Mouse (Mus musculus) cerebellum, postnatal 10 days (tissue): Measurements from ENCODE around the gene Sv2a.

Source experiments
- DNase-seq, 2 experiments: peaks; one replicate each; pipeline ENCODE4 v3.0.0; 2021; ENCODE audit warnings: mixed read lengths in 2 of 2

Gene Sv2a

DNA sequence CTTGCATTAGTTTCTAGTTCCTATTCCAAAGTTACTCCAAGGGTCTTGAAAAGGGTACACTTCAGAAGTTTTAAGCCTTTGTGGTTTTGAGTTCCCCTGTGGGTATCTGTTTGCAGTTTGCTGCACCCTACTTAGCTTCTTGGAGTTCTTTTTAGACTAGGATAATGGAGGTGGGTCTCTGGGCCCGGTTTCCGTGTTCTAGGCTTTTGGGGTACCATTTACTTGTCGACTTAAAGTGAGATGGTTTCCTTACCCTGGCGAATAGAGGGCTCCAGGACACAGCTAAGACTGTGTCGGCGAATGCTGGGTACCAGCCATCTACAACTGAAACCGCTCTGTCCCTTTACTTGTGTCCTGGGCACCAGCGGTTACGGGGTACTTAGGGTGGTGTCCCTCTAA, 40.7 kb downstream of the Sv2a start:
- DNase-seq = peak in 1 of 2 experiments; percentile 26

DNA sequence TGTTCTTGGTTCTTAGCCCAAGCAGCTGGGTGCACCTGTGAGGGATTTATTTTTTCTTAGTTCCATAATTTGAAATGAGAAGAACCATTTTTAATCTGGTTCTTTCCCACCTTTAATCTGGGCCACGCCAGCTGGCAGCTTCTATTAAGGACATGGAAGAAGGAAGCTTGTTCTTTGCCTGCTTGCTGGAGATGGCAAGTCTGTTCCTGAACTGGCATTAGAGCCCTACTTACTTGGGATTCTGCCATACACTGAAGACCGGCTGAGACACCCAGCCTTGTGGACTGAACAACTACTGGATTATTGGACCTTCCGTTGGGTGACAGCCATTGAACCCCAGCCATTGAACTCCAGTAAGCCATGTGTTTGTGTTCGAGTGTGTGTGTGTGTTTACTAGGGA, 41.8 kb downstream of the Sv2a start:
- peak; percentile 26 to 33 for DNase-seq

DNA sequence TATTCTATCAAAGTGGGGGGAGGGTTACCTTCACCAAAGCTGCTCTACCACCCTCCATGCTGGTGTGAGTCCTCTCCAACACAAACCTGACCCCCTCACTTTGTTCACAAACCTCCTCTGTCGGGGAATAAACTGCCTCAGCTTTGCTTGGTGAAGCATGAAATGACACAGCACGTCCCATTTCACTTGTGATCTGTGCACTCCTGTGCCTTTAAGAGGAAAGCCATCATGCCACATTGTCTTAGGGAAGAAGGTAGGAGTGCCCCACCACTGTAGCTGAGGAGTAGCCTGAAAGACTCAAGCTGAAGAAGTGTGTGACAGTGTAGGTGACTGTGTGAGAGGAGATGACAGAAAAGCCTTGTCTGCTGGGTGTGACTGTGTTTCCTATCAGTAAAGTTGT, 44.5 kb downstream of the Sv2a start:
- DNase-seq = no peak

DNA sequence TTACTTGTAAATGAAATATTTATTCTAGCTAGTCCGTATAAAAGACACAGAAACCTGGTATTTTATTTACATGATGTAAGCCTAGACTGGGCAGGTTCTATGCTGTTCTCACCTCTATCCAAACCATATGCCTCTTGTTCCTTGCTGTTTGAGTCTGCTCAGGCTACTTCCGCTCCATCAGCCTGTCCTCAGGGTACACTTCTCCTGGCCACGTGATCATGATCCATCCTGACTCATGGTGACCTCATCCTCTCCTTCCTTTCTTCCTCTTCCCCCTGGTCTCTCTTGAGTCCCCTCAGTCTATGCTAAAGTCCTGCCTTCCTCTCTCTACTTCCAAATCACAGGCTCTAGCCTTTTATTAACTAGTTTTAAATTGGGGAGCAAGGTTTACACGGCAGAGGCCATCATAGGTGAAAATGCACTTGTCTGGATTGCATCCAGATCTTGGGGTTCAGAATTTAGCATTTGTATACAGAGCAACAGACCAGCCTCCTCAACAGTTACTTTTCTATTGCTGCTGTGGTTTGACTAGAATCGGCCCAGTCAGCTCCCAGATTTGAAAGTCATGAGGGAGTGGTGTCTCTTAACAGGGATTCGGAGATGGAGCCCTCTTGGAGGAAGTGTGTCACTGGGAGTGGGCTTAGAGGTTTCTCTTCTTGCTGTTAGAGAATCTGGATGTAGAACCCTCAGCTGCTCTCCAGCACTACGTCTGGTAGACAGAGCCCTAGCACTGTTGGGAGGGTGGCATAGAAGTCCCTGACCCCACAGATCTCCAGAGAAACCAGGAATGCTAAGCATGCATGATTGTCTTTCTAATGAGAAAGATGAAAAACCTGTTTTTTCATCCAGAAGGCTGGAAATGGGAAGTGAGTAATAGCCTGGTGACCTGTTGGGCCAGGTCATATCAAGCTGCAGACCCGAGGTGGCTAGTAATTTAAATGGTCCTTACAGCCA, 46.0 kb downstream of the Sv2a start:
- no peak for DNase-seq

DNA sequence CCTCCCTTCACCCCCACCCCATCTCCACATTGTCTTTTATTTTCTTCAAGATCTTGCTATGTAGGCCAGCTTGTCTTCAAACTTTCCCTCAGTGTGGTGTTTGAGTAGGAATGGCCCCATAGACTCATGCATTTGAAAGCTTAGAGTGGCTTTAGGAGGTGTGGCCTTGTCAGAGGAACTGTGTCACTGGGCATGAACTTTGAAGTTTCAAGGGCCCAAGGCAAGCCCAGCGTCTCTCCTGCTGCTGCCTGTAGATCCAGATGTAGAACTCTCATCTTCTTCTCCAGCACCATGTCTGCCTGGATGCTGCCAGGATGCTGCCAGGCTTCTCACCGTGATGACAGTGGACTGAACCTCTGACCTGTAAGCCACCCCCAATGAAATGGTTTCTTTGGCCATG, 47.9 kb downstream of the Sv2a start:
- no peak for DNase-seq

DNA sequence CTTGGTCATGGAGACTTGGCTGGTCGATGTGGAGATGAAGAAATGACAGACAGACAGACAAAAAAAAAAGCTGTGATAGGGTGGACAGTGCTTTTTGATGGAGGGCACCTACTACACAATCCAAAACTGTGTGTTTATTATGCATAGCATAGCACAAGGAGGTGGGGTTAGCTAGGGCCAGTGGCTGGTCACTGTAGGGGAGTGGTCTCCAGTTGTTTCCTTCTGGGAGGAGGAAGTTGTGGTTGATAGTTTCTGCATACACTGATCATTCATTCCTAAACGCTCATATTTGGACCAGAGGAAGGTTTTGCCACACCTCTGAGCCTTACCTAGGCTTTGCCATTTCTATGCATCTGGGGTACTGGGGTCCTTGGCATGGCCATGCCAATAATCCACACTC, 49.5 kb downstream of the Sv2a start:
- DNase-seq = no peak

DNA sequence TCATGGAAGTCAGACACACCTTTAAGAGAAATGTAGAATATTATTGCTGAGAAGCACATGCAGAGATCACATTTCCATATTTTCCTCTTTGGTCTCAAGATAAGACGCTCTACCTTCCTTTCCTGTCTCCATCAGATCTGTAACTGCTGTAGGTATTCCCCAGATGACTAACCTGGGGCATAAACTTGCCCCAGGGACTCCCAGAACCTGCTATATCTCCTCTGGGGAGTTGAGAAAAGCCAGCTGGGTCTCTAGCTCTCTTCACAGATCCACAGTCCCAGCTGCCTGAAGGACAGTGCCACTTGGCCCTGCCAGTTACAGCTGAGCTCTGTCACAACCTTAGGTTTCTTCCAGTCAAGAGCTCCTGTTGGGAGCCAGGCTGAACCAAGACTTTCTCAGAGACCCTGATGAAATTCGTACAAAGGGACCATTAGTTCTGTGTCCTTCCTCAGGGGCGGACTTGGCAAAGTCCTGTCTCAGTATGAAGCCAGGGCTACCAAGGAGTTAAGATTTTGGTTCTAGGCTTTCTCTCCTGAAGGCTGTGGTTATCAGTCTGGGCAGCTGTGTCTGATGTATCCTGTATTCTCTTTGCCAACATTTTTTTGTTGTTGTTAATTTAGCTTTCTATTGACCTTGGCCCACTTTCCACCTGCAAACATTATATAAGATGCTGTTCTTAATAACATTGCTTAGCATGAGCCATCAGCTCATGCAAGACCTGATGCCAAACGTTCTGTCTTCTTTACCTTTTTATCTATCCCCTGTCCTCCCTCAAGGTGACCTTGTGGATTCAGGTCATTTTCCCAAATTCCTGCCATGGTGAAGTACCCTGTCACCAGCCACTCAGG, 50.2 kb downstream of the Sv2a start:
- DNase-seq = no peak

DNA sequence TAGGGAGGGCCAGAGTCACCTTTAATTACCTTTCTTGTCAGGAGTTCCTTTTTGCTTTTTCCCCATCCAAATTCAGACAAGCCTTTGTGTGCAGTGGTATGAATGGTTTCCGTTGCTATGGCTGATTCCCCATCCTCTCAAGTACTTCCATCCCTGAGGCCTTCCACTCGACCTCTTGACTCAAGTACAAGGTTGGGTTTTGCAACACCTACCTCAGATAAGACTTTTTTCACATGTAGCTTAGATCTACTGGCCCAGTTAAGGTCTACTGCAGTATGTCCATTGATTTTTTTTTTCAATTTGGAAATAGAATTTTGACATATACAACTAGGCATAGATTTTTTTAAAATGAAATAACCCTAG, 50.8 kb downstream of the Sv2a start:
- DNase-seq = no peak

DNA sequence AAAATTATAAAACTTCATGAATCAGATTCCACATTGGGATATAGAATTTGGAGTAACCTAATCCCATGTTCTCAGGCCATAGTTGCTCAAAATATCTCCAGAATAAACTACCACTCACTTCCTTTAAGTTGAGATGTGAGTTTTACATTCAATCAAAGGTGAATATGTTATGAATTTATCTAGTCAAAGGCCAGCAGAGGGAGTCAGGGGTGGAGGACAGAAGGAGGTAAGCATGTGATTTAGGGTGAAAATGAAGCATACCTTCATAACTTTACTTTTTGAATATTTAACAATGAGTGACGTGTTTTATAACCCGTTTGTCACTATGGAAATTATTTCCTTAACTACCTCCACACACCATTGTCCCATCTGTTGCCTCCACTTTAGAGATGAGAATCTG, 54.0 kb downstream of the Sv2a start:
- no peak for DNase-seq

DNA sequence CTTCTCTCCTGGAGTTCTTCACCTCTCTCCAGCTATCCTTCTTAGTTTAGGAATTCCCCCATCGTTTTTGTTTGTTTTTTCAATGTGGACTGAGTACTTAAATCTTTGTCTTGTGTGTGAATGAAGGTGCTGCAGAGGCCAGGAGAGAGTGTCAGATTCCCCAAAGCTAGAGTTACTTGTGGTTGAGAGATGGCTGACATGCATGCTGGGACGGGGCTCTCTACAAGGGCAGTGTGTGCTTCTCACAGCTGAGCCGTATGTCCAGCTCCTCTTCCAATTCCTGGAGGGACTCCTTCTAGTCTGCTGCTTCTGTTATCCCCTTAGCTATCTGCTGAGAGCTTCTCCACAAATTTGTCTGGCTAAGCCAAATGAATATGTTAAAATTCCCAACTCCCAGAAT, 54.9 kb downstream of the Sv2a start:
- no peak for DNase-seq

DNA sequence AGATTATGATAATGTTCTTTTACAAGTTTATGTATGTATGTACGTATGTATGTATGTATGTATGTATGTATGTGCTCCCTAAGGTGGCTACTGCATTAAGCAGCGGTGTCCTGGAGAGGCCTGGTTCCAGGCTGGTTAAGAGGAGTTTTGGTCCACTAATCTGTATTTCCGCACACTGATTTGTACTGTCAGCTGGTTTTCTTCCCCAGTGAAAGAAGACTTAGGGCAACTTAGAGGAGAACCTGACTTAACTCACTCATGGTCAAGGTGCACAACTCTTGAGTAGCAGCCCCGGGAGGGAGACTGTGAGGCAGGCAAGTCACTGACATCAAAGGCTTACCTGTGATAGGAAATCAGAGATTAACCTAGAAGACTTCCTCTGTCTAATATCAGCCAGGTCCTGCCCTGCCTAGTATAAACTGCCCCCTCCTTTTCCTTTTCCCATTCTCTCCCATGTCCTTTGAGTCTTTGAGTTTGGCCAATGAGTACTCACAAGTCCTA, 55.9 kb downstream of the Sv2a start:
- DNase-seq = no peak

DNA sequence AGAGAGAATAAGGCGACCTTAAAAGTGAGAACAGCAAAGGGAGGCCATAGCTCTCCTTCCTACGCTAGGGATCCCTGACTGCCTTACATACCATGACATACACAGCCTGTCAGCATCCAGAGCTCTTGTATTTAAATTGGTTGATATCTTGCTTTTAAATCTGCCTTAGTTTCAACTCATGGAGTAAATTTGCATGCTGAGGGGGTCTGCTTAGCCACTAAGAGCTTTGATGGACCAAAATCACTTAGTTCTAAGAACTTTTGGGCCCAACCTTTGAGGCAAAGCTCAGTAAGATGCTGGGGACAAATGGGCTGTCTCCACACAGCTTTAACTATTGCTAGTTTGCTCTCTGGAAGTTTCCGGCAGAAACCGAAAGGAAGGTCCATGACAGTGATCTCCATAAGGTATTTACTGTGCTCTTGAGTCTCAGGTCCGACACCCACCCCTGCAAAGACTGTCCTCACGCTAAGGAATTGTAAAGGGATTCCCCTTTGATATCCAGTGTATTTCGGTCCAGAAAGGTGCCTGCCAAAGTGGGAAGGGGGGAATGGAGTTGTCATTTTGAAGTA, 56.5 kb downstream of the Sv2a start:
- no peak for DNase-seq

DNA sequence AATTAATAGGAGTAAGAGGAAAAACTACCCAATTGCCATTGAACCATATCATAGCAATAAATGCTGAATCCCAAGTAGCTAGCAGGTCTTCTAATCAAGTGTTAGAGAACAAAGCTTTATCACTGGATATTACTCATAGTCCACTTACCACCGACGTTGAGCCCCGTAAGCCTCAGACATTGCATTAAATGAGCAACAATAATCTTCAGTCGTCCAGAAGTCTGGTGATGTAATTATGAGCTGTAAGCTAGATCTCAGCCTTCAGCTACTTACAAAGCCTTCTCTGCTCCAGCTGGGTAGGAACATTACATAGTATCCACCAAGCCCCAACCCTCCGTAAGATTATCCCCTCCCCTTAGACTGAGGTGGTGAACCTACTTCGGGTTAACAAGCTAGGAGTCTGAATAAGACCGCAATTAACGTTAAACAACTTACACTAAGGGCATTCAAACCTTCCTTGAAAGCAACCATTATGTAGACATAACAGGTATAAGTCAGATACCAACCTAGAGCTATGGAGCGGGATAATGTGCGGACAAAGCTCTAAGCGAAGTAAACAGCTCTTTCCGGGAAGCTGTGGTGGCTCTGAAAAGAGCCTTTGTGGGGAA, 57.1 kb downstream of the Sv2a start:
- no peak for DNase-seq

DNA sequence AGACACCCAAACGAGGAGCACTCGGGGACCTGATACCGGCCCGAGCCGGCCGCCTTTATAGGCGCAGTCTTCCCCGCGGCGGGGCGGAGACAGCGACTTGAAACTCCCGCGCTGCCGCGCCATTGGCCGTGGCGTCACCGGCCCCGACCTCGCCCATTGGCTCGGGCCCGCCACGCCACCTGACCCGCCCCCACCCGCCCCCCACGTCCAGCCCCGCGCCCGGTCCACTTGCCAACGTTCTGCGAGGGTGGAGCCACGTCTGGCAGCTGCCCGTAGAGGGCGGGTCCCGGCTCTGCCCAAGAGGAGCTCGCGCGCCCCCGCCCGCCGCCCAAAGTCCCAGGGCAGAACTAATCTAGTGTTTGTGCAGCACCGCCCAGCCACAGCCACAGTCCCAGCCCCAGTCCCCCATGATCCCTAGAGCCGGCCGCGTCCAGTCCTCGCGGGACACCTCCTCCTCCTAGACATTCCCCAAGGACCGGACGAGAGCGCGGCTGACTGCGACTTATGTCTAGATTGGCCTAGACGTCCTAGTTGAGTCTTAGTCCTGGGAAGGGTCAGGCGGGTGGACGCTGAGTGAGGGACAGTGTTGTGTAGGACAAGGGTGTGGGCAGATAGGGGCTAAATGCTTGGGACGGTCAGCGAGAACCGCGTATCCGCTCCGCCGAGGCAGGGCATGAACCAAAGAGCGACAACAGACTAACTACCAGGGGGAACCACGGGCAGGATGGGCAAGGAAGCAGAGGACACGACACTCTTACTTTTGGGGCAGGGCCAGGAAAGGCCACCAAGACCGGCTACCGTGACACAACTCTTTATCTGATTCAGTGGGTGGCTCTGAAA, 58.2 kb downstream of the Sv2a start, which contains the start of gene Hist2h3c2:
TSS of gene Hist2h3c2 (minus strand) at position 174 of the 840 bp plus-strand sequence.
- peak; percentile 51 to 67 for DNase-seq

DNA sequence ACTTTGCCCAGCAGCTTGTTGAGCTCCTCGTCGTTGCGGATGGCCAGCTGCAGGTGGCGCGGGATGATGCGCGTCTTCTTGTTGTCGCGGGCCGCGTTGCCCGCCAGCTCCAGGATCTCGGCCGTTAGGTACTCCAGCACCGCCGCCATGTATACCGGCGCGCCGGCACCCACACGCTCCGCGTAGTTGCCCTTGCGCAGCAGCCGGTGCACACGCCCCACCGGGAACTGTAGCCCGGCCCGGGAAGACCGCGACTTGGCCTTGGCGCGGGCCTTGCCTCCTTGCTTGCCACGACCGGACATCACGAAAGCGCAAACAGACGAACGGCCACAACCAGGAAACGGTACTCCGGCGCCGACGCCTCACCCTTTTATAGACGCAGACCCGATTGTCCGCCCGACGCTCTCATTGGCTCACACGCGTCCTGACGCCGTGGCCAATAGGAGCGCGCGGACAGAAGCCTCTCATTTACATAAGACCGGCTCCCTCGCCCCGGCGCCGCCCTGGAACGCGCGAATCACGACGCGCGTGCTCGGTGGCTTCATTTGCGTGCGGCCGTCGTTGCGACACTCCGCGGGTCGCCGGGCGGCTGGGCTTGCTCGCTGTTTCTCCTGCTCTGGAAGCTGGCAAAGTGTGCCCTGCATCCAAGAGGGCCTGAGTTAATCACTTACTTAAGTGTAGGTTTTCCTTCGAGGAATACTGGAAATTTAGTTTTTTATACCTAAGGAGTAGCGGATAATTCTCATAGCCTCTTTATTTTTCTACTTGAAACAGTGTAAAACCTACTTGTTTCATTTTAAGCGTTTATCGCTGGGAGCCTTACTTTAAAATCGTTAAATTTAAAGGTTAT, 59.2 kb downstream of the Sv2a start, which contains the start of gene Hist2h2aa2:
TSS of gene Hist2h2aa2 (minus strand) at position 328 of the 850 bp plus-strand sequence.
- DNase-seq = peak; percentile 96 to 97

DNA sequence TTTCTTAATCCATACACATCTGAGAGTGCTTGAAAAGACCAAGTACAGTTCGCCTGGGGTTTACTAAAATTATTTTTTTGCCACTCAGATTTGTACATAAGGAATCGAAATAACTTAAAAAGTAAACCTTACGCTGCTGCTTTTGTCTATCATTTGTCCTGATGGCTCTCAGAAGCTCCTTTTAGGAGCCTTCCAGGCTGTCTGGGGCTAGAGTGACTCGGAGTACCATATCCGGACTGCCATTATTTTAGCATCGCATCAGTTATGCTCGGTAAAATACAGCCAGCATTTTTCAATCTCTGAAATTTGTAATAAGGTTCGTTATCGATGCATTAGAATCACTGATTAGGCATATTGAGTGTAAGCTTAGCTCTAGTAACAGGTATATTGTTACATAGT, 59.8 kb downstream of the Sv2a start:
- DNase-seq = no peak

DNA sequence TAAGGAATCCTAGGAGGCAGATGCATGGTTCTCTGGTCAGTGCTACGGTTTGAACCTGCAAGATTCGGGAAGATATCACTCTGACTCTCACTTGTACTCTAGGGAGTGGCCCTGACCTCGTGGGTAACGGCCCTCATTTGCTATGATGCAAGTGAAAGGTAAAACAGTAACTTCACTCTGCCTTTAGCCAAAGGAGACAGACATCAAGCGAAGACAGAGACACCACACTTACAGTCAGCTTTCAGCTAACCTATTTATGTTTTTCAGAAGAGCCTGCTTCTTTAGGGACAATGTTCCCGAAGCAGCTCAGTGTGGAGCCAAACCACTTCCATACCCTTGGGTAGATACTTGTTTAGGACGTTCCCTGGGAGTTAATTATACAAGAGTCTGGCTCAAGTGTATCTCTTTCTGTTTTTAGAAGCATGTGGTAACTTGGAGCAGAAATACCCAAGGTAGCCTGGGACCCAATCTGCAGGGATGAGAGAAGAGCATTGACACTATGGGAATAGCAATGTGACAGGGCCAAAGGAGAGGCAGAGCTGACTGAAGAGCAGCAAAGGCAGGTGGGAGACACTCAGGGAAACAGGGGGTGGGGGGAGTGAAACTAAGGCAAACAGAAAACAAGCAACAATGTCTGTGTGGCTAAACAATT, 63.1 kb downstream of the Sv2a start:
- DNase-seq = no peak
